Mouse (Mus musculus) lung, adult 2 months (tissue): ENCODE results near the gene Ndufaf2.

Source experiments
- CTCF ChIP-seq: fragments of 200-500 bp; IDR thresholded peaks from 2 replicates; pipeline ENCODE4 v1.5.1; 2011; ENCODE audit warnings: mild to moderate bottlenecking, low read length, control low read depth; ENCODE audit not compliant: insufficient read depth
- POLR2A ChIP-seq: fragments of 200-500 bp; IDR thresholded peaks from 2 replicates; pipeline ENCODE4 v1.6.1; 2011; ENCODE audit warnings: low read depth, mild to moderate bottlenecking, control low read depth, low read length, borderline replicate concordance; ENCODE audit errors: extremely low read depth

DNA sequence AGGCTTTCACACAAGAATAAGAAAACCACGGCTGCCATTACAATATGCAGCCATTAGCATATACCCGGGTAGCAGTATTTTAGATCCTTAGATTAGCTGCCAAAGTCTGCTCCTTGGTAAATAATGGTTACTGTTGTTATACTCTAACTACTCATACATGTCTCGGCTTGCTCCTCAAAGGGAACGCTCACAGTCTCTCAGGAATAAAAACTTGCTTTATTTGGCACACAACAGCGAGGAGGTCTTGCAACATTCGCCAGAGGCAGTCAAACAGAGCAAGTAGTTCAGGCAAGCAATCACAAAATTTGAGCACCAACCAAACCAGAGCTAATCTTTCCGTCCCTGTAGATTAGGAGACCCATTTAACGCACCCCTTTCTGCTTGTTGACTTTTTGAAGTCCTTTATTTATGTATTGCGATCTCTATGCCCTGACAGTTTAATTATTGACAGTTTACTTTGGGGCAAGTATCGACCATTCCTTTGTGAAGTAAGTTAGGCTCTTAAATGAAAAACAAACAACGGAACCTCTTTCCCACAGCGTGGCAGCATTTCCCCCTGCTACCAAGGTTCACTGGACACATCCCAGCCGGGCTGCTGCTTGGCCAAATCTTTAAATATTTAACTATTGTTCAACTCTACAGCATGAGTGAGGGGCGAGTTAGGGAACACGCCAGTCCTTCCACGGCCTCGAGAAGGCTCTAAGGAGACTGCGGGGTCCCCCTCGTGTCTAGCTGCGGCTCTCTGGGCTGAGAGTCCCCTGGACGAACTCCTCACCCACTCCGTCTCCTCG is 114.8 kb downstream of the Ndufaf2 start:
- TF ChIP-seq CTCF: no peak
- no peak for TF ChIP-seq POLR2A
